Mouse (Mus musculus) kidney, adult 2 months (tissue): Measurements from ENCODE around the gene Ccnjl.

Experiments used
- CTCF ChIP-seq: fragments of 200-500 bp; conservative IDR thresholded peaks from 2 replicates; pipeline ENCODE4 v1.5.1; 2011; ENCODE audit warnings: low read depth, mild to moderate bottlenecking, control low read depth, low read length, moderate library complexity, mixed read lengths; ENCODE audit not compliant: insufficient read depth, insufficient read length
- POLR2A ChIP-seq: fragments of 200-500 bp; IDR thresholded peaks from one replicate; pipeline ENCODE4 v1.6.1; 2011; ENCODE audit warnings: low read depth, low read length, control low read depth

- TF ChIP-seq CTCF (no peak), POLR2A (no peak)
Observed at GRCm38 (mm10) chr11:43617924-43618323, 89.3 kb downstream of the Ccnjl start.
